Mouse (Mus musculus) heart, postnatal 14 days (tissue): Measurements from ENCODE around the gene Polr2g. TPM values are rescaled to one million over a fixed set of nuclear protein-coding genes. Genes with fewer than 3 reads are reported as not detected.

Experiments
- DNase-seq, 2 experiments: peaks; one replicate each; pipeline ENCODE4 v3.0.0; 2021 to 2022
- intact Hi-C: fragments of 180-260 bp; cut with DNase I; formaldehyde crosslinking; loops from one replicate; pipeline ENCODE4 v1.15.1; 2025
- total RNA-seq, 2 experiments: library from RNA; stranded (reverse); gene quantifications; 2 replicates each; pipeline ENCODE4 v1.2.3; 2021

Gene Polr2g
- total RNA-seq, 2 experiments from 2014 or later, result 53.9 to 63.0 TPM

- peak; percentile 94 for DNase-seq
- intact Hi-C loops, result loop anchor here (5.0 kb wide), 2 partner anchors 47 to 102 kb away; partner anchors contain the start of genes Tmem179b and Tmem223
Measured at GRCm38 (mm10) chr19:8818801-8819595, 20.6 kb upstream of the Polr2g start, which contains the start of gene Ttc9c. Gene Ttc9c, minus strand, starts transcription at chr19:8819333.

- no peak for DNase-seq
- intact Hi-C loops, result loop anchor here (5.0 kb wide), 2 partner anchors 46 to 101 kb away; partner anchors contain the start of genes Tmem179b and Tmem223
Measured at GRCm38 (mm10) chr19:8818301-8818798, 20.0 kb upstream of the Polr2g start.

GRCm38 (mm10) chr19:8817001-8817400 lies 18.6 kb upstream of the Polr2g start:
- DNase-seq, result no peak
- intact Hi-C loops, result loop anchor here (2.0 to 5.0 kb wide), 3 partner anchors 14 to 100 kb away; partner anchors contain the start of genes Tmem179b, Tmem223 and Zbtb3

- intact Hi-C loops, result loop anchor here (2.0 to 5.0 kb wide), 3 partner anchors 13 to 99 kb away; partner anchors contain the start of genes Tmem179b, Tmem223 and Zbtb3
Measured at GRCm38 (mm10) chr19:8815812-8816211, 17.4 kb upstream of the Polr2g start.

GRCm38 (mm10) chr19:8806810-8807209 lies 8.4 kb upstream of the Polr2g start:
- intact Hi-C loops, result no loop called here
- no peak for DNase-seq

More at GRCm38 (mm10) chr19:8815812-8816211, 17.4 kb upstream of the Polr2g start:
- no peak for DNase-seq

- intact Hi-C loops, result loop anchor here (2.0 to 5.0 kb wide), 2 partner anchors 13 to 62 kb away; partner anchors contain the start of genes 1700092M07Rik and Stx5a
- no peak for DNase-seq
Measured at GRCm38 (mm10) chr19:8803879-8804660, 5.7 kb upstream of the Polr2g start.

GRCm38 (mm10) chr19:8803204-8803780 lies 4.9 kb upstream of the Polr2g start:
- intact Hi-C loops, result loop anchor here (2.0 to 5.0 kb wide), 2 partner anchors 14 to 61 kb away; partner anchors contain the start of genes 1700092M07Rik and Stx5a
- DNase-seq, result no peak

- intact Hi-C loops, result loop anchor here (2.0 to 5.0 kb wide), 2 partner anchors 15 to 60 kb away; partner anchors contain the start of genes 1700092M07Rik and Stx5a
- peak; percentile 88 to 90 for DNase-seq
Measured at GRCm38 (mm10) chr19:8802130-8802821, 3.9 kb upstream of the Polr2g start, which contains the start of gene Zbtb3. Gene Zbtb3, plus strand, starts transcription at chr19:8802555.

- no peak for DNase-seq
- intact Hi-C loops, result no loop called here
Measured at GRCm38 (mm10) chr19:8798947-8799315, 554 bp upstream of the Polr2g start.

GRCm38 (mm10) chr19:8790171-8790570 lies 8.2 kb downstream of the Polr2g start:
- no peak for DNase-seq
- intact Hi-C loops, result no loop called here

GRCm38 (mm10) chr19:8789171-8789570 lies 9.2 kb downstream of the Polr2g start:
- intact Hi-C loops, result no loop called here
- no peak for DNase-seq

GRCm38 (mm10) chr19:8788521-8788920 lies 9.9 kb downstream of the Polr2g start:
- intact Hi-C loops, result no loop called here
- no peak for DNase-seq

- intact Hi-C loops, result no loop called here
- peak; percentile 85 to 91 for DNase-seq
Measured at GRCm38 (mm10) chr19:8786008-8786781, 12.2 kb downstream of the Polr2g start, which contains the start of gene Taf6l. Gene Taf6l, minus strand, starts transcription at chr19:8786417.

GRCm38 (mm10) chr19:8774951-8775421 lies 23.4 kb downstream of the Polr2g start:
- intact Hi-C loops, result loop anchor here (5.0 kb wide), 1 partner anchor 42 kb away; the partner anchor contains the start of gene Ttc9c
- no peak for DNase-seq

- intact Hi-C loops, result loop anchor here (5.0 kb wide), 1 partner anchor 43 kb away; the partner anchor contains the start of gene Ttc9c
- DNase-seq, result peak; percentile 95 to 97
Measured at GRCm38 (mm10) chr19:8774086-8774835, 24.1 kb downstream of the Polr2g start, which contains the start of gene Tmem179b. Gene Tmem179b, minus strand, starts transcription at chr19:8774467.

- no peak for DNase-seq
- intact Hi-C loops, result loop anchor here (5.0 kb wide), 1 partner anchor 44 kb away; the partner anchor contains the start of gene Ttc9c
Measured at GRCm38 (mm10) chr19:8773409-8773808, 25.0 kb downstream of the Polr2g start.

GRCm38 (mm10) chr19:8772996-8773395 lies 25.4 kb downstream of the Polr2g start:
- intact Hi-C loops, result loop anchor here (5.0 kb wide), 1 partner anchor 44 kb away; the partner anchor contains the start of gene Ttc9c
- DNase-seq, result no peak
